Mouse (Mus musculus) G1E (cell line): Measurements from ENCODE around the gene Arhgef40. TPM values are rescaled to one million over a fixed set of nuclear protein-coding genes. Genes with fewer than 3 reads are reported as not detected.

ENCODE experiments used
- ATAC-seq: 2 replicates; pipeline ENCODE4 v1.8.0; 2016; ENCODE audit warnings: mild to moderate bottlenecking; ENCODE audit not compliant: insufficient number of reproducible peaks, poor library complexity, low FRiP score, severe bottlenecking; ENCODE audit errors: extremely low read depth
- DNase-seq: peaks from one replicate; pipeline ENCODE4 v3.0.0; 2012; ENCODE audit warnings: low spot score
- H3K27me3 ChIP-seq: 2 replicates; pipeline ENCODE4 v1.6.1; 2012; ENCODE audit warnings: mild to moderate bottlenecking, low read length, inconsistent platforms; ENCODE audit not compliant: insufficient read depth
- H3K36me3 ChIP-seq: replicated peaks from 2 replicates; pipeline ENCODE3; 2012; ENCODE audit warnings: mild to moderate bottlenecking, inconsistent platforms
- H3K4me1 ChIP-seq: 2 replicates; pipeline ENCODE4 v1.6.1; 2012; ENCODE audit warnings: low read depth, low read length, inconsistent platforms, mixed read lengths; ENCODE audit not compliant: insufficient read depth
- H3K4me3 ChIP-seq: 2 replicates; pipeline ENCODE4 v1.5.1; 2012; ENCODE audit warnings: low read depth, mild to moderate bottlenecking, inconsistent platforms, low read length, moderate library complexity, mixed read lengths
- H3K9me3 ChIP-seq: replicated peaks from 2 replicates; pipeline ENCODE4 v1.6.1; 2012; ENCODE audit warnings: inconsistent platforms
- CTCF ChIP-seq: IDR thresholded peaks from 2 replicates; pipeline ENCODE4 v1.5.1; 2012; ENCODE audit warnings: low read depth, low read length, inconsistent platforms, mixed read lengths
- GATA1 ChIP-seq: IDR thresholded peaks from 2 replicates; pipeline ENCODE4 v1.6.1; 2012; ENCODE audit warnings: borderline replicate concordance, low read length, inconsistent platforms, mixed read lengths
- GATA2 ChIP-seq: IDR thresholded peaks from 2 replicates; pipeline ENCODE4 v1.6.1; 2012; ENCODE audit warnings: low read depth, low read length, inconsistent platforms, borderline replicate concordance
- POLR2AphosphoS5 ChIP-seq: IDR thresholded peaks from 2 replicates; pipeline ENCODE4 v1.6.1; 2012; ENCODE audit warnings: low read depth, low read length, inconsistent platforms; ENCODE audit not compliant: insufficient replicate concordance
- TAL1 ChIP-seq: conservative IDR thresholded peaks from 2 replicates; pipeline ENCODE4 v1.6.1; 2012; ENCODE audit warnings: low read depth, low read length, inconsistent platforms, mixed read lengths
- polyA plus RNA-seq: library from polyadenylated mRNA; stranded (reverse); fragments of >175 nt; gene quantifications from 2 replicates; pipeline ENCODE4 v1.2.3, GENCODE M21; 2012
- total RNA-seq, 2 experiments: library from RNA; stranded (forward) in 1 of 2; stranded (reverse) in 1 of 2; fragments of 200-1000 nt in 1 of 2; fragments of >200 nt in 1 of 2; fragmentation: Nextera tagmentation in 1 of 2; gene quantifications; 2 replicates each; pipeline ENCODE4 v1.2.3; 2014 to 2017

The Arhgef40 gene
- total and polyA plus RNA-seq, 3 experiments: 3.1 to 37.5 (median 32.2) TPM

DNA sequence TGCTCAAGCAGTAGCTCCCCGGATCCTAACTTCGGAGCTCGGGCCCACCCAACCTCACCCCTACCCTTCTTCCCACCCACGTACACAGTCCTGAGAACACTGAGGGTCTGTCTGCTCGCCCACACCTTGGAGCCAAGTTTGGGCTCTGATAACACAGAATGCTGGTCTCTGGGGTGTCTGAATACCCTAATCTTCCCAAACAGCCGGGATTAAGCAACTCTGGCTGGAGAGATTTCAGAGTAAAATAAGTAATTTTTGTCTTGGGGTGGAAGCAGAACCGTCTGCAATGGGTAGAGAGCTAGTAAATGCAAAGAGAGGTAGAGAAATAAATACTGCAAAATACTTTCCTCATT lies 1.6 kb downstream of the Arhgef40 start:
- H3K4me3 ChIP-seq: peak overlapping the region; percentile 74; the same call in 1 of the 2 replicates
- peaks cover 56% of the 10 kb centered on the region for H3K4me1 ChIP-seq
- peaks cover 5% of the 10 kb centered on the region for H3K27me3 ChIP-seq
- ATAC-seq (peak; percentile 72), DNase-seq (peak; percentile 48)
- peaks cover 26% of the 10 kb centered on the region for H3K36me3 ChIP-seq
- peak; percentile 60 for TF ChIP-seq TAL1
- no peak for TF ChIP-seq GATA1
- H3K9me3 ChIP-seq: no peaks in the 10 kb centered on the region

DNA sequence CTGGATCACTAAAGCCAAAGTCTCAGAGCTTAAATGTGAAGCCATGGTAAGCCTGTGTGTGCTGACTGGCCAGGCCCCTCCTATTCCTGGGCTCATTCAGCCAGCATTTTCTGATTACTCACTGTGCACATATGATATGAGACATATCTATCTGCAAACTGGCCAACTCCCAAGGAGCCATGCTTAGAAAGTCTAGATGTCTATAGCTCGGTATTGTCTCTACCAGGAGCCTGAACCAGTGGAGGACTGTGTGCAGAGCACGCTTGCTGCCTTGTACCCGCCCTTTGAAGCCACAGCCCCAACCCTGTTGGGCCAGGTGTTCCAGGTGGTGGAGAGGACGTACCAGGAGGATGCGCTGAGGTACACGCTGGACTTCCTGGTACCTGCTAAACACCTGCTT lies 2.7 kb downstream of the Arhgef40 start:
- no peak for ATAC-seq
- peak overlapping the region; percentile 43; the same call in 1 of the 2 replicates for H3K4me3 ChIP-seq
- peaks cover 56% of the 10 kb centered on the region for H3K4me1 ChIP-seq
- no peaks in the 10 kb centered on the region for H3K9me3 ChIP-seq
- 0 out of 2 replicates have a peak, but pooled peaks cover 2% of the 10 kb centered on the region for H3K27me3 ChIP-seq
- peaks cover 35% of the 10 kb centered on the region for H3K36me3 ChIP-seq
- TF ChIP-seq GATA2: no peak
- TF ChIP-seq CTCF: no peak
- TF ChIP-seq TAL1: no peak
- TF ChIP-seq POLR2AphosphoS5: no peak
- TF ChIP-seq GATA1: no peak
- no peak for DNase-seq

DNA sequence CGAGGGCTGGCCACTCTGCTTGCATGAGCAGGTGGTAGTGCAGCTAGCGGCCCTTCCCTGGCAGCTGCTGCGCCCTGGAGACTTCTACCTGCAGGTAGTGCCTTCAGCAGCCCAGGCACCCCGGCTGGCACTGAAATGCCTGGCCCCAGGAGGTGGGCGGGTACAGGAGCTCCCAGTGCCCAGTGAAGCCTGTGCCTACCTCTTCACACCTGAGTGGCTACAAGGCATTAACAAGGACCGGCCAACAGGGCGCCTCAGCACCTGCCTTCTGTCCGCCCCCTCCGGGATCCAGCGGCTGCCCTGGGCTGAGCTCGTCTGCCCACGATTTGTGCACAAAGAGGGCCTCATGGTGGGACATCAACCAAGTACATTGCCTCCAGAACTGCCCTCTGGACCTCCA lies 4.2 kb downstream of the Arhgef40 start:
- TF ChIP-seq TAL1 (no peak), POLR2AphosphoS5 (no peak), GATA1 (no peak), GATA2 (no peak), CTCF (no peak)

GRCm38 (mm10) chr14:51989461-51989970 lies 5.0 kb downstream of the Arhgef40 start:
- peaks cover 49% of the 10 kb centered on the region for H3K4me1 ChIP-seq

More for the DNA sequence above, 4.2 kb downstream of the Arhgef40 start:
- DNase-seq (no peak), ATAC-seq (no peak)
- H3K9me3 ChIP-seq: no peaks in the 10 kb centered on the region
- H3K27me3 ChIP-seq: 0 out of 2 replicates have a peak, but pooled peaks cover 2% of the 10 kb centered on the region
- H3K36me3 ChIP-seq: peaks cover 35% of the 10 kb centered on the region
- H3K4me1 ChIP-seq: peaks cover 56% of the 10 kb centered on the region
- no peak overlapping the region for H3K4me3 ChIP-seq

GRCm38 (mm10) chr14:51994453-51994852 lies 9.9 kb downstream of the Arhgef40 start:
- DNase-seq (no peak), ATAC-seq (no peak)
- Histone ChIP-seq H3K4me1 (peaks cover 12% of the 10 kb centered on the region), H3K27me3 (no peaks in the 10 kb centered on the region), H3K4me3 (no peak overlapping the region), H3K36me3 (peaks cover 62% of the 10 kb centered on the region), H3K9me3 (no peaks in the 10 kb centered on the region)
- TF ChIP-seq GATA2 (no peak), GATA1 (no peak), POLR2AphosphoS5 (no peak), TAL1 (no peak), CTCF (no peak)

More at GRCm38 (mm10) chr14:51989461-51989970, 5.0 kb downstream of the Arhgef40 start:
- ATAC-seq (no peak), DNase-seq (no peak)
- Histone ChIP-seq H3K27me3 (no peaks in the 10 kb centered on the region), H3K4me3 (no peak overlapping the region; the same call in 1 of the 2 replicates), H3K9me3 (no peaks in the 10 kb centered on the region), H3K36me3 (peaks cover 38% of the 10 kb centered on the region)
- TF ChIP-seq TAL1: no peak
- TF ChIP-seq GATA2: no peak
- TF ChIP-seq CTCF: no peak
- TF ChIP-seq POLR2AphosphoS5: no peak
- TF ChIP-seq GATA1: no peak

GRCm38 (mm10) chr14:51995219-51995871 lies 10.8 kb downstream of the Arhgef40 start:
- Histone ChIP-seq H3K36me3 (peaks cover 61% of the 10 kb centered on the region), H3K4me3 (no peak overlapping the region), H3K9me3 (no peaks in the 10 kb centered on the region), H3K27me3 (no peaks in the 10 kb centered on the region), H3K4me1 (peaks cover 7% of the 10 kb centered on the region; the same call in 1 of the 2 replicates)
- TF ChIP-seq GATA1 (no peak), TAL1 (no peak), GATA2 (no peak), CTCF (no peak), POLR2AphosphoS5 (no peak)
- DNase-seq (no peak), ATAC-seq (no peak)
